Mouse (Mus musculus) urinary bladder, adult 2 months (tissue): ENCODE measurements around the gene Spr. TPM values are rescaled to one million over a fixed set of nuclear protein-coding genes. Genes with fewer than 3 reads are reported as not detected.
"Not testable (repeated sequence)": the region's sequence is repeated elsewhere in the genome, so short reads cannot be mapped to it uniquely, and the experiment has no call there.

Source experiments
- DNase-seq: peaks from one replicate; pipeline ENCODE4 v3.0.0; 2022; ENCODE audit warnings: low spot score
- polyA plus RNA-seq: library from polyadenylated mRNA; depleted of rRNA; stranded (reverse); fragments of >200 nt; gene quantifications from 2 replicates; pipeline ENCODE4 v1.2.3, GENCODE M21; 2012; rRNA removed

Spr gene
- polyA plus RNA-seq, 1 experiment = 12.5 TPM

GRCm38 (mm10) chr6:85132237-85132636, 5.3 kb downstream of the Spr start:
- DNase-seq = not testable (repeated sequence)

DNA sequence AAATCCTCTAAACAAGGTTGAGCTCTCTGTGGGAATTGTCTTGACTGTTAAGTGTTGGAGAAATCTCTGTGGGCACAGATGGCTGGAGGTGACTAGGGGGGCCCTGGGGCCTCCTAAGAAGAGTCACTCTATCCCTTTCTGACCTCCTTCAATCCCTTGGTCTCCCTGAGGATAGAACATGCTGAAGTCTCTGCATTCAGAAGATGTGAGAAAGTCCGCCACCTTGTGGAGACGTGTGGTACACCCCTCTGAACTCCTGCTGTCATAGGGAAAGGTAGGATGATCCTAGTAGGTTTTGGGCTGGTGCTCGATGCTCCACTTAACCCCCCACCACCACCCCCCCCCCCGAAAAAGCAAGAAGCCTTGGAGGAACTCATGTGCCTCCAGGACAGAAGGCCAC, 5.9 kb downstream of the Spr start:
- no peak for DNase-seq

DNA sequence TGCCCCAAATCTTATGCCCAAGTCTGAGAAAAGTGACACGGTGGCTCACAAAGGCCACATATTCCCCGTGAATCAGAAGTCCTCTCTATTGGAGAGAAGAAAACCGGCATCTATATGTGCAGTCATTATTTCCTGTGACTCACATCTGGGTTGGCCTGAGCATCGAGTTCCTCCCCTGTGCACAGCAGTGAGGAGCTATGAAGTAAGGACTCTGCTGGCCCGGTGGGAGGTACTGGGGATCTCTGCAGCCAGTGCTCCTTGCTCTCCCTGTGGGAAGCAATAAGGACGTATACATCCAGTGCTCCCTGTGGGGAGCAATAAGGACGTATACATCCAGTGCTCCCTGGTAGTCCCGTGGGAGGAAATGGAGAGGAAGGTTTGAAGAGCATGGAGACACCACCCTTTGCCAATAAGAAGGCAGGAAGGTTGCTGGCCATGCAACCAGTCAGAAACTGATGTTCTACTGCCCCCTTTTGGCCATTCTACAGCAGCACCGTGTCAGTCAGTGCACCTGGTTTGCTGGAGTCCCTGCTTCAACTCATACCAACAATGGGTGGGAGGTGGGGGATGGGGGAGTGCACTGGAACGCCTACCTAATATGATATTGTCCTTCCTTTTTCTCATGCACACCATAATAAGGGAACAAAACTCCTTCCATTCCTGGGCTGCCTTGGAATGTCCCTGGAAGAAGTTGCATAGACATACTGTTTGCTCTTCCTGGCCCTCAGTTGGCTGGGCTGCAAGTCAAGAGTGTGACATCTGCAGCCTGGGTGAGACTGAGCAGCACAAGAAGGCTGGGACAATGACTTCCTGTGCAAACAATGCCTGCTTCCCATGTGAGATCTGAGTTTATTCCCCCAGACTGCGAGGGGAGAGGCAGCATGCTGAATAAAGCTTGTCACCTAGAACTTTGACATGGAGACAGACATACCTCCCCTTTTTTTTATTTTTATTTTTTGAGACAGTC, 19.7 kb downstream of the Spr start:
- not testable (repeated sequence) for DNase-seq

GRCm38 (mm10) chr6:85105033-85105615, 32.4 kb downstream of the Spr start:
- no peak for DNase-seq

GRCm38 (mm10) chr6:85103321-85103720, 34.2 kb downstream of the Spr start:
- DNase-seq = no peak

DNA sequence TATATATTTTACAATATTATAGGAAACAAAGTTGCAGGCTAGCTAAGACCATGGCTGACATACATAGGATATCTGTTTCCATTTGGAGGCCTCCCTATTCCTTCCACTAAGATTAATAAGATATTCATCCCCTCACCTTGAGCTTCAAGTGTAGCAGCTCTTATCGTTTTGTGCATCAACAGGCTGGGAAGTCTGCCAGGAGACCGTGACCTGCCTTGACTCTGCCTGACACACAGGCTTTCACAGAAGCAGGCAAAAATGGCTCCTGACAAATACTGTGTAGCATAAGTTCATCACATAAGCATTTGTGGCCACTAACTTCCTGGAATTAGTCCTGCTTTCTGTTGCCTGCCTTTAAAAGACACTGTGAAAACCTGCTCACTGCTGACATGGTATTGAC, 41.1 kb downstream of the Spr start:
- no peak for DNase-seq

DNA sequence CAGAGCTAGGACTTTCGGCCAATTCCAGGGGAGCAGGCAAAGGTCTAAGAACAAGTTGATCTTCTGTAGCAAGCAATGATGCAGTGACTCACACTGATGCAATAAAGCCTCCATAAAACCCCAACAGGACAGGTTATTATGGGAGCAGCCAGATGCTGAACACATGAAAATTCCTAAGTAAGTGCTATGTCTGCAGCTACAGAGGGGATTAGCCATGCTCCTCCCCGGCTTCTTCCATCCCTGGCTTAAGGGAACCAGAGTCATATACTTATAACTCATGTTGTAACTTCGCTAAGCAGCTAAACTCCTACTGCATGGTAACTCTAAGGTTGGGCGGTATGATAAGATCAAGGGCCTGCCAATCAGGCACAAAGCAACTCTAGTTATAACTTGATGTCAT, 50.1 kb downstream of the Spr start:
- DNase-seq = no peak

- no peak for DNase-seq
Observed at GRCm38 (mm10) chr6:85086645-85087044, 50.9 kb downstream of the Spr start.

Other genes with a start within 250 kb of the Spr start
- 9.6 and 13.0 TPM in 2 replicates for gene Exoc6b, start 68.3 kb downstream of the Spr start, polyA plus RNA-seq
- gene Emx1, start 49.7 kb upstream of the Spr start, polyA plus RNA-seq = 0.04 TPM in 1 of 2 replicates, not detected in the other
- gene Sfxn5, start 195.7 kb upstream of the Spr start, polyA plus RNA-seq = 3.9 and 4.2 TPM in 2 replicates
- gene Rab11fip5, start 236.9 kb upstream of the Spr start, polyA plus RNA-seq = 56.5 and 58.1 TPM in 2 replicates